Mouse (Mus musculus) T-helper 2 cell (primary cell): ENCODE data around the gene Gm10272.
"Not testable (repeated sequence)": the region's sequence is repeated elsewhere in the genome, so short reads cannot be mapped to it uniquely, and the experiment has no call there.

ENCODE experiments used
- in situ Hi-C: fragments of 300-600 bp; cut with MboI, MseI; formaldehyde crosslinking; loops from one replicate; pipeline ENCODE4 v1.15.1; 2025; ENCODE audit warnings: high pct_unique_total_duplicates

Gene Gm10272

GRCm38 (mm10) chr10:77728280-77728679, 21.9 kb downstream of the Gm10272 start:
- in situ Hi-C loops = no loop called here

GRCm38 (mm10) chr10:77729241-77729640, 22.8 kb downstream of the Gm10272 start:
- in situ Hi-C loops = no loop called here

GRCm38 (mm10) chr10:77735928-77736327, 29.5 kb downstream of the Gm10272 start:
- in situ Hi-C loops = no loop called here

DNA sequence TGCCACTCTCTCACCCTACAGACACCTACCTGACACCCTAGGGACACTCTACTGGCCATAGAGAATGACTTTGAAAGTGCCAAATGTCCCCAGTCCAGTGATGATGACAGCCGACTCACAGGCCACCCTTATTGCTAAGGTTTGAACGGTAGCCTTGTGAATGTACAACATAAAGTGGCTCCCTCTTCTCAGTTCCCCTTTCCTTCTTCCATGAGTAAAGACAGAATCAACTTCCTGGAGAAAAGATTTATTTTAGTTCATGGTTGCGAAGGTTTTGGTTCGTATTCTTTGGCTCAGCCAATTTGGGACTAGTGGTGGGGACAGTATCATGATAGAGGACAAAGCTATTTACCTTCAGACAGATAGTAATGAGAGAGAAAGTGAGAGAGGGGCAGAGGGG, 32.5 kb downstream of the Gm10272 start:
- in situ Hi-C loops = no loop called here

- in situ Hi-C loops = not testable (repeated sequence)
Observed at GRCm38 (mm10) chr10:77741924-77742688, 35.7 kb downstream of the Gm10272 start, which contains the start of gene Gm18596. TSS of gene Gm18596 (minus strand) at chr10:77742638.

GRCm38 (mm10) chr10:77750686-77751085, 44.3 kb downstream of the Gm10272 start:
- in situ Hi-C loops = not testable (repeated sequence)

DNA sequence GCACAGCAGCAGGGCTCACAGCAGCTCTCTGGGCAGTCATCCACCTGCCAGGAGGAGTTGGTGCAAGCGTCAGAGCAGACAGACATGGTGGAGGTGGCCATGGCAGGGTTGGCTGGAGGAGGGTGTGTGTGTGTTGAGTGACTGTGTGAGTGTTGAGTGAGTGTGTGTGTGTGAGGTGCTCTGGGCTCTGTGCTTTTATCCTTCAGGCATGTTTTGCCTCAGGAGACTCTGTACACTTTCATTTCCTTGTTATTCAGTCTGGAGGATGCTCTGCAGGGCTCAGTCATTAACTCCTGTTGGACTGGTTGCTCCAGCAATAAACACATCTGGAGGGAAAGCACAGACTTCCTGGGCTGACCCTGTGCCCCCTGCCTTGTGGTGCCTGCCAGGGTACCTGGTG, 44.8 kb downstream of the Gm10272 start, which contains the start of gene Gm9736:
Gene Gm9736 (minus strand): TSS at position 101 of the 400 bp plus-strand sequence.
- in situ Hi-C loops = not testable (repeated sequence)

DNA sequence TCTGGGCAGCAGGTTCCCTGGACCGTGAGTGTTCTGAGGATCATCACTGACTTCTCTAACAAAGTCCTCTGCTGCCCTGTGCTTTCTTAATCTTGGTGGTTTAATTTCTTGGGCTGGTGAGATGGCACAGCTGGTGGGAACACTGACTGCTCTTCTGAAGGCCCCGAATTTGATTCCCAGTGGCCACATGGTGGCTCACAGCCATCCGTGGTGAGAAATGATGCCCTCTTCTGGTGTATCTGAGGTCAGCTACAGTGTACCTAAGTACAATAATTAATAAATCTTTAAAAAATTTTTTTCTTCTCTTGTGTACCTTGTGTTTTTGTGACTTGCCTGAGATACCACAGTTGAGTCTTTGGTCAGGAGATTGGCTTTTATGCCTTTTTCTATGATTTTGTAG, 45.9 kb downstream of the Gm10272 start:
- in situ Hi-C loops = not testable (repeated sequence)

DNA sequence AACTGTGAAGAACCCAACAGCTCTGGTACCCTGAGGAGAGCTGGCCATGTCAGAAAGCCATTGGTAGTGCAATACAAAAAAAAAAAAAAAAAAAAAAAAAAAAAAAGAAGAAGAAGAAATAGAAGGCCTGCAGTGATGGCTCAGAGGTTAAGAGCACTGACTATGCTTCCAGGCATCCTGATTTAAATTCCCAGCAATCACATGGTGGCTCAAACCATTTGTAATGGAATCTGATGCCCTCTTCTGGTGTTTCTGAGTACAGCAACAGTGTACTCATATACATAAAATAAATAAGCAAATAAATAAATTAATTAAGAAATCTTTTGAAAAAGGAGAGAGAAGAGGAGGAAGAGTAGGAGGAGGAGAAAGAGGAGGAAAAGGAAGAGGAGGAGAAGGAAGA, 47.0 kb downstream of the Gm10272 start:
- in situ Hi-C loops = no loop called here
